Mouse (Mus musculus): ENCODE measurements around the gene Rgs3. TPM values are rescaled to one million over a fixed set of nuclear protein-coding genes. Genes with fewer than 3 reads are reported as not detected.

Rgs3 gene
- total RNA-seq, 2 experiments from 2014 or later: 6.5 to 11.3 TPM

DNA sequence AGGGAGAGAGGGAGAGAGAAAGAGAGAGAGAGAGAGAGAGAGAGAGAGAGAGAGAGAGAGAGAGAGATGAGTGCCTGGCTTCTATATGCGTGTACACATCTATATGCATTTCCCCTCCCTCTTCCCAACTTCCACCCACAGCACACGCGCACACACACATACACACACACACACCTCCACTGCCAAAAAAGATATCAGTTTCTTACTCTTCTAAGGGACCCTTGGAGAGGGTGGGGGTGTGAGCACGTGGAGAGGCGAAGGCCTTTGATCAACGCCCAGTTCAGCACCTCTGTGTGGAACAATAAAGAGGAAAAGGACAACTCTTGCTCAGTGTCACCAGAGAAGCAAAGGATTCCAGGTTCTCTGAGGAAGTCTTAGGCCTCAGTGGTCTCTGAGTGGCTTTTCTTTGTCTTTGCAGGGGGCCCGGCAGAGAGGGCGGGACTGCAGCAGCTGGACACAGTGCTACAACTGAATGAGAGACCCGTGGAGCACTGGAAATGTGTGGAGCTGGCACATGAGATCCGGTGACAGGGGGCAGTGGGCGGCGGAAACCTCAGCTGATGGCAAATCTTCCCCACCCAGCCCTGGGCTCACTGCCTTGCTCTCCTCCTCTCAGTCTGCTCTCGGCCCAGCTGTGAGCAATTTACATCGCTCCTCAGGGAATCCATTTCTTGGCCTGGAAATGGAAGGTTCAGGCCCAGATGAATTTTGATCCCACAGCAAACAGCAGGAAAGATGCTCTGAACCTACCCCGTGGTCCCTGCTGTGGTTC, 65.2 kb downstream of the Rgs3 start:
- ATAC-seq (replicated peaks; ENCODE audit: poor library complexity, severe bottlenecking): no peak

DNA sequence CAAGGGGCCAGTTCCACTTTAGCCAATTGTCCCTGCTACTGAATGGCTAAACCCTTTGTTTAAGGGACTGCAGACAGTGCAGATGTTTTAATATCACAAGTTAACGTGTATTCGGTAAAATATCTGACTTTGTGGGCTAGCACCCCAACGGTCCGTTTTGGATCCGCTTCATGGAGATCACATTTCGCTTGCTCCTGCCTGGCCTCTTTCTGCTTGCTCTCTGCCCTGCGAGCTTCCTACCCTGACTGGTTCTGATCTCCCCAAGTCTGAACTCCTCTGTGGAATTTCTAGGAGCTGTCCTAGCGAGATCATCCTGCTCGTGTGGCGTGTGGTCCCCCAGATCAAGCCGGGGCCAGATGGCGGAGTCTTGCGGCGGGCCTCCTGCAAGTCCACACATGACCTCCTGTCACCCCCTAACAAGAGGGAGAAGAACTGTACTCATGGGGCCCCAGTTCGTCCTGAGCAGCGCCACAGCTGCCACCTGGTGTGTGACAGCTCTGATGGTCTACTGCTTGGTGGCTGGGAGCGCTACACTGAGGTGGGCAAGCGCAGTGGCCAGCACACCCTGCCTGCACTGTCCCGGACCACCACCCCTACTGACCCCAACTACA, 65.9 kb downstream of the Rgs3 start:
- ATAC-seq (replicated peaks; ENCODE audit: poor library complexity, severe bottlenecking): no peak

- peak; percentile 39 for ATAC-seq (replicated peaks; ENCODE audit: poor library complexity, severe bottlenecking)
Observed at GRCm38 (mm10) chr4:62626228-62627026, 66.8 kb downstream of the Rgs3 start.

DNA sequence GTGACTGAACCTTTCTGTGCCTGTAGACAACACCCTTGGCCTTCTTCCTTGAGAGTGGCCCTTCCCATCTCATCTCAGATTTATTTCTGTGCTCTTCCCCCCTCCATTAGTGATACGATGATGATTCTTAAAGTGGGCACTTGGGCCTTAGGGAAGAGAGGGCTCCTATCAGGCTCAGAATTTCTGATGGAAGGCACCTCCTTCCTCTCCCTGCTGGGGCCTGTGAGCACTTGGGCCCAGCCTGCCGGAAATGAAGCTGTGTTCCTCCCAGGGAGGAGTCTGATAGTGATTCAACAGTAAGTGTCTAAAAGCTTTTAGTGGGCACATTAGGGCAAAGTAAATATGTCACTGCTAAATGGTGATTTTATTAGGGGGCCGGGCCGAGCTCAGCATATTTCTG, 67.7 kb downstream of the Rgs3 start:
- ATAC-seq (replicated peaks; ENCODE audit: poor library complexity, severe bottlenecking): no peak

DNA sequence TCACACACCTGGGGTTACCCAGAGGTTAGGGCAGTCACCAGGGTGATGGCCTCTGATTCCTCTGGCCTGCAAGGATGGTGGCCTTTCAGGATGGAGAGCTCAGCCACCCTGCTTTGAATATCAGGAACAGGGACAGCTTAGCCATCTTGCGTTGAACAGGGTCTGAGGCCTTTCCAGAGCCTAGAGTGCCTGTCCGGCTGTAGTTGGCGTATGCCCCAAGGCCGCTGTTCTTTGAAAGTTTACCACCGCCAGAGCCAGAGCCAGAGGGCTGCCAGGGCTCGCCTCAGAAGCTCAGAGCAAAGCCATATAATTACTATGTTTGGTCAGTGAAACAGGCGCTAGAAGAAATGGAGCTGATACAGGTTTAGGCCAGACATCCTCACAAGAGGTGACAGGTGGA, 68.9 kb downstream of the Rgs3 start:
- ATAC-seq (replicated peaks; ENCODE audit: poor library complexity, severe bottlenecking): no peak

DNA sequence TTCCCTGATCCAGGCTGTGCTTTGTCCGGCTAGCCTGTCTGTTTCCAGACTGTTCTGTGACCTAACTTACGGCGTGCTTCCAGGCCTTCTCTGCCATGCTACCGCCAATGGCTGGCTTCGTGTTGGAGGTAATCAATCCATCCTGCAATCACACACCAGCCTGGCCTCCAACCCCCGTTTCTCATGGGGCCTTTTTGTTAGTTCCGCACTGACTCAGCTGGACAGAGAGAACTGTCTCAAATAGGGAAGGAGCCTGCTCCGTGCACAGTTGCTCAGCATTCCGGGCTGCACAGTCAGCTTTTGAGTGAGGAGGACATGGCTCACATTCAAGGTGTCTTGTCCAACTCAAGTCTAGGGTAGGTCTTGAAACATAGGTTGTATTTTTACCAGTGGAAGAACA, 69.8 kb downstream of the Rgs3 start:
- peak; percentile 78 for ATAC-seq (replicated peaks; ENCODE audit: poor library complexity, severe bottlenecking)

GRCm38 (mm10) chr4:62629905-62630304, 70.3 kb downstream of the Rgs3 start:
- peak; percentile 67 for ATAC-seq (replicated peaks; ENCODE audit: poor library complexity, severe bottlenecking)

DNA sequence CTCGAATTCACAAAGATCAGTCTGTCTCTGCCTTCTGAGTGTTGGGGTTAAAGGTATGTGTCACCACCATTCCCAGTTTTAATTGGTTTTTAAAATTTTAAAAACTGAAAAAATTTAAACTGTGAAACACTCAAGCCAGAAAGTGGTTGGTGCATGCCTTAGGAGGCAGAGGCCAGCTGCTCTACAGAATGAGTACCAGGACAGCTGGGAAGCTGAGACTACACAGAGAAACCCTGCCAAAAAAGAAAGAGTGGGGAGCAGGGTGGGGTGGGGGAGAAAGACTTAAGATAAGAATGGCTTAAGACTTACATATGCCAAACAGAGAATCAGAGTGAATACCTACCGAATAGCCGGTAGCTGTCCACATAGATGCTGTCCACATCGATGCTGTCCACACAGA, 73.6 kb downstream of the Rgs3 start:
- no peak for ATAC-seq (replicated peaks; ENCODE audit: poor library complexity, severe bottlenecking)

DNA sequence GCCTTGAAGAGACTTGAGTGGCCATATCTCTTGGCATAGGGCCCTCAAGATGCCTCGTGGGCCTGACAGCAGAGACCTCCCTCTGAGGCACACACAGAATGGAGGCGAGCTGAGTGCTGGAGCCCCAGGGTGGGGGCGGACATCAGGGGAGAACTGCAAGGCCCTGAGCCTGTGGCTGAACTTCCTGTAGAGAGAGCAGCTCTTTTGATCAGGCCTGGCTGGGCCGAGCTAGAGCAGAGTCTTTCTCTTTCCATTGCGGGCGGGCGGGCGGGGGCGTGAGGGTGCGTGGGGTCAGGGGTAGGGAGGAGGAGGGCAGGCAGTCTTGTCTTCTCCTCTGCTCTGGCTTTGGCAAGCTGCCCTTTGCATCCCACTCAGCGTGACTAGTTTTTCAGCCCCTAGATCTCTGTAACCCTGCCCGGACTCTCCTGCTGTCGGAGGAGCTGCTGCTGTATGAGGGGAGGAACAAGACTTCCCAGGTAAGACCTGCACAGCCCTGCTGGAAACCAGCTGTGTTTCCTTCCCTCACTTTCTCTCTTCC, 74.5 kb downstream of the Rgs3 start:
- peak; percentile 20; the same call in 1 of the 2 replicates for ATAC-seq (replicated peaks; ENCODE audit: poor library complexity, severe bottlenecking)

DNA sequence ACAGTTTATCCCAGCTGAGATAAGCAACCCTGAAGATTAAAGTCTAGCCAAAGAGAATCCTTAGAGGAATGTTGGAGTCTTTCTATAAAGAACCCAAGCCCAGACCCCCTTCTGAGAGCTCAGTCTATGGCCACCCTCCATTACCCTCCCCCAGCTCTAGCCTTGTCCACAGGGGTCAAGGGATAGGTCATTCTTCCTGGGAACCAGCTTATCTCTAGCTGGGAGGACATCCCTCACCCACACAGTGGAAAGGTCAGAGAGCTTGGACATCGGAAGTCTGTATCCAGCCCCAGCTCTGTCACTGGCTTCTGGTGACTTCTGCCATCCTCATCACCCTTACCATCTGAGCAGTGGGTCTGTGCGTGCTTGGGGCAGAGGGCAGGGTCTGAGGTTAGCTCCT, 75.2 kb downstream of the Rgs3 start:
- ATAC-seq (replicated peaks; ENCODE audit: poor library complexity, severe bottlenecking): no peak

DNA sequence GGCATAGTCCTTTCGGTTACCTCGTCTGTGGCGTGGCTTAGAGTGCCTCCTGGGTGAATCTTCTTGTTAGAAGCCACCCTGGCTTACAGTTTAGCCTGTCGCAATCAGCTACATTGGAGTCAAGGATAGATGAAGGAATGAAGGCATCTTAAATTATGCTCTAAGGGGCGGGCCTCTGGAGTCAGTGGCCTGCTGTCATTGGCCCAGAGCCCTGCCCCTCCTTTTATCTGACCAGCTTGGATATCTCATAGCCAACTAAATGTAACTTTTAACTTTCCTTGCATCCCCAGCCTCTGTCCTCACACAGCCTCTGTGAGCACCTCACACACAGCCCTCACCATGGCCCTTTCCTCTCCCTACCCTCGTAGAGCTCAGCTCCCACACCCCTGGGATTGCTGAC, 76.4 kb downstream of the Rgs3 start:
- ATAC-seq (replicated peaks; ENCODE audit: poor library complexity, severe bottlenecking): no peak

GRCm38 (mm10) chr4:62637856-62638604, 78.4 kb downstream of the Rgs3 start:
- no peak for ATAC-seq (replicated peaks; ENCODE audit: poor library complexity, severe bottlenecking)

DNA sequence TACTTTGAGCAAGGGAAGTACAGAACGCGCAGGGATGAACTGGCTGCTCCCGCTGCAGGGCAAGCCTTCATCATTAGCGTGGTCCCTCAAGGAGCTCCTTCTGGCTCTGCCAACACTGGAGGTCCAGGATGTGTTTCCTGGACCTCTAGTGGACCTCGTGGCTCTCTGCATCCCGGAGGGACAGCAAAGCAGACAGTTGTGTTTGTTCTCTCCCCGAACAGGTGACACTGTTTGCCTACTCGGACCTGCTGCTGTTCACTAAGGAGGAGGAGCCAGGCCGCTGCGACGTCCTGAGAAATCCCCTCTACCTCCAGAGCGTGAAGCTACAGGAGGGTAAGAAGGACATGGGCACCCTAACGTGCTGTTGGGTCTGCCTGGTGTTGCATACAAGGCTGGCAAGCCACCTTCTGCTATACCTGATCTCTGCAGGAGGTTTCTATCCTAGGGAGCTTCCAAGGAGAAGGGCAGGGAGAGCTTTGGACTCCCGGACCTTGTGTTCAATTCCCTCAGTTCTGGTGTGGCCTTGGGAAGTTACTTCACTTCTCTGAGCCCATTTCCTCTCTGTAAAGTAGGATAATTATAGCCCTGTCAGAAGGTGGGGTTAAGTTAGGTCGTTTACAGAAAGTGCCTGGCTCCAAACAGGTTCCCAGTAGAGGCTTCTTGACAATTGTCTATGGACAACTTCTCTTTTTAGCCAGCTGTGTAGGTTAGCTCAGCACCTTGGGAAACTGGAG, 81.0 kb downstream of the Rgs3 start:
- ATAC-seq (replicated peaks; ENCODE audit: poor library complexity, severe bottlenecking): peak; percentile 65

- peak; percentile 35; the same call in 1 of the 2 replicates for ATAC-seq (replicated peaks; ENCODE audit: poor library complexity, severe bottlenecking)
Observed at GRCm38 (mm10) chr4:62641230-62641589, 81.6 kb downstream of the Rgs3 start.

DNA sequence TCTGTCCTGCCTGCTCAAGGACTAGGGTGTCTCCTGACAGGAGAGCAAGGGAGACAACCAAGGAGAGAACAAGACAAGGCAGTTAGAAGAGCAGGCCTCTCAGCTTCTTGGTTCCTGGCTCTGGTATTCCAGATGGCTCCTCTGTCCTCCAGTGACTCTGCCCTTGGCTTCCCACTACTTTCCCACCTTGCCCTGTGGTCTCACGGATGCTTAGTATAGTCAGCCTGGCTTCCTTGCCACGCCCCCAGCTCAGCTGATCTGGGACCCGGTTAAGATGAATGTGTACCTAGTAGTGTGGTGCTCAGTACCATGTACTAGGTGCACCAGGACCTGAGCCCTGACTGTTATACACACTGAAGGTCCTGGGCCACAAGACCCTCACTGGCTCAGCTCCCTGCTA, 82.0 kb downstream of the Rgs3 start:
- ATAC-seq (replicated peaks; ENCODE audit: poor library complexity, severe bottlenecking): no peak

DNA sequence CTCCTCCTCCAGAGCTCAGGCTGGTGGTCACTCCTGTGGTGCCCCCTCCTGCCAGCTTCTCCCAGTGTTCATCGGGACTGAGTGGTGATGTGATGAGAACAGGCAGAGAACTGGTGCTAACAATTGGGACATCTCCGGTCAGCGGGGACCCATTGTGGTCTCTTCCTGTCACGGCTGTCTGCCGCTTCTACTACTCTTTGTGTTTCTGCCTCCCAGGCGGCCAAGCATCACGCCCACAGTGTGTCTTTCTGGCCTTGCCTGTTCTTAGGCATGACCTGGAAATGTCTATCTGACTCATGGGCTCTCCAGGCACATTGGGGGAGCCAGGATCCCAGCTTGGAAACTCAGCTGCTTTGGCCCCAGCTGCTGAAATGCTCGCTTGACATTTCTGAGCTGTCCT, 83.8 kb downstream of the Rgs3 start:
- no peak for ATAC-seq (replicated peaks; ENCODE audit: poor library complexity, severe bottlenecking)

DNA sequence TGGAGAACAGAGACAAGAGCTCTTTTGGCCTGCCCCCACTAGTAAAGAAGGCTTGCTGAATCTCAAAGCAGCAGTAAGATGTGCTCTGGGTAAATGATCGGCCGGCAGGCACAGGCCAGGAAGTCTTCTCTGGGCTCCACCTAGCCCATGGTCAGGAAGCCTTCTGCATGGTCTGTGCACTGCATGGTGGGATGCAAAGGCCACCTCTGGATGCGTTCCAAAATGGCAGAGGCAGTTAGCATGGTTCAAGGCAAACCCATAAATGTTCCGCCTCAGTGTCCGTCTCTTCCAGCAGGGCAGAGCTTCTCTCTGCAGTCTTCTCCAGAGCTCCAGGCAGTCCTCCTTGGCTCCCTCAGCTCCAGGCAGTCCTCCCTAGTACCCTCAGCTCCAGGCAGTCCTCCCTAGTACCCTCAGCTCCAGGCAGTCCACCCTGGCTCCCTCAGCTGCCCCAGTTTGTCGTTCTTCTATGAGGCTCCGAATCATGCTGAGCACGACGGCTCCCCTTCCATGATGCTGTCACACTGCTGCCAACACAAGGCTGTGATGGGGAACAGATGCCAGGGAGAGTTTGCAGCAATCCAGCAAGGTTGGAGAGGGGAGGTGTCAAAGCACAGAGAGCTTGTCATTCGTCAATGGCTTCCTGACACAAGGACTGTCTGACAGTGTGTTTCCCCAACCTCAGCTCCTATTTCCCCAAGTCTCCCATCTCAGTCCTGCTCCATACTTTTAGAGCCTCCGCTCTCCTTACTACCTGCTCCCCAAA, 84.6 kb downstream of the Rgs3 start:
- ATAC-seq (replicated peaks; ENCODE audit: poor library complexity, severe bottlenecking): no peak

- no peak for ATAC-seq (replicated peaks; ENCODE audit: poor library complexity, severe bottlenecking)
Observed at GRCm38 (mm10) chr4:62646556-62647248, 87.1 kb downstream of the Rgs3 start.
